Mouse (Mus musculus) limb, embryonic 11.5 days (tissue): ENCODE results near the gene Slc25a11. TPM values are rescaled to one million over a fixed set of nuclear protein-coding genes. Genes with fewer than 3 reads are reported as not detected.

Experiments used
- ATAC-seq: fragments of 200-750 bp; cut with Nextera tagmentation; 2 replicates; pipeline ENCODE4 v1.8.0; 2017; ENCODE audit warnings: low read depth; ENCODE audit not compliant: insufficient number of reproducible peaks, low FRiP score, low TSS enrichment
- DNase-seq: peaks from one replicate; pipeline ENCODE4 v3.0.0-alpha.2; 2015; ENCODE audit warnings: low spot score
- H3K27ac ChIP-seq: fragments of 300-500 bp; sonication (generic); replicated peaks from 2 replicates; pipeline ENCODE4 v1.5.1; 2014; ENCODE audit warnings: low read depth, mild to moderate bottlenecking, low read length
- H3K27me3 ChIP-seq: fragments of 300-500 bp; sonication (generic); 2 replicates; pipeline ENCODE4 v1.6.1; 2014; ENCODE audit warnings: mild to moderate bottlenecking, low read length, mixed read lengths; ENCODE audit not compliant: control insufficient read depth, insufficient read depth
- H3K36me3 ChIP-seq: fragments of 300-500 bp; sonication (generic); 2 replicates; pipeline ENCODE4 v1.6.1; 2014; ENCODE audit warnings: mild to moderate bottlenecking, low read length, moderate library complexity, mixed read lengths; ENCODE audit not compliant: control insufficient read depth, insufficient read depth
- H3K4me1 ChIP-seq: fragments of 300-500 bp; sonication (generic); 2 replicates; pipeline ENCODE4 v1.6.1; 2014; ENCODE audit warnings: low read length, mixed read lengths; ENCODE audit not compliant: control insufficient read depth, insufficient read depth
- H3K4me2 ChIP-seq: fragments of 300-500 bp; sonication (generic); 2 replicates; pipeline ENCODE4 v1.6.1; 2014; ENCODE audit warnings: low read depth, mild to moderate bottlenecking, moderate library complexity; ENCODE audit not compliant: severe bottlenecking
- H3K4me3 ChIP-seq: fragments of 300-500 bp; sonication (generic); 2 replicates; pipeline ENCODE4 v1.5.1; 2014; ENCODE audit warnings: low read depth, low read length
- H3K9ac ChIP-seq: fragments of 300-500 bp; sonication (generic); 2 replicates; pipeline ENCODE4 v1.6.1; 2014; ENCODE audit warnings: mild to moderate bottlenecking, low read length
- H3K9me3 ChIP-seq: fragments of 300-500 bp; sonication (generic); 2 replicates; pipeline ENCODE4 v1.6.1; 2016; ENCODE audit warnings: low read length; ENCODE audit not compliant: control insufficient read depth
- WGBS: fragments of 180-500 bp; shearing (Covaris S2); extraction: QIAGEN DNeasy Blood & Tissue Kit; methylation state at CpG from one replicate; pipeline ENCODE4 v1.1.7; 2014; 5-methylcytosine and 5-hydroxymethylcytosine counted together
- polyA plus RNA-seq: library from polyadenylated mRNA; unstranded; fragments of >200 nt; fragmentation: Nextera tagmentation; extraction: Ambion mirVana; gene quantifications from 2 replicates; pipeline ENCODE4 v1.2.1, GENCODE M21; 2014

Gene Slc25a11
- polyA plus RNA-seq, 1 experiment from 2014 or later, result 148 TPM

- WGBS, result 20% methylated on average over 11 of the region's 11 CpGs
- H3K9me3 ChIP-seq, result no peaks in the 10 kb centered on the region
- no peak overlapping the region; the same call in 1 of the 2 replicates for H3K4me2 ChIP-seq
- peaks cover 3% of the 10 kb centered on the region for H3K36me3 ChIP-seq
- ATAC-seq (0 out of 2 replicates have a peak, but pooled peaks have one; percentile 39), DNase-seq (peak; percentile 43)
- no peak overlapping the region for H3K4me3 ChIP-seq
- no peak overlapping the region for H3K9ac ChIP-seq
- no peak overlapping the region for H3K27ac ChIP-seq
- peaks cover 7% of the 10 kb centered on the region; the same call in 1 of the 2 replicates for H3K4me1 ChIP-seq
- H3K27me3 ChIP-seq, result no peaks in the 10 kb centered on the region
These were observed 34.8 kb upstream of the Slc25a11 start for GRCm38 (mm10) chr11:70681897-70682581.

GRCm38 (mm10) chr11:70681170-70681569 lies 33.9 kb upstream of the Slc25a11 start:
- Histone ChIP-seq H3K4me2 (no peak overlapping the region), H3K36me3 (peaks cover 3% of the 10 kb centered on the region), H3K27me3 (no peaks in the 10 kb centered on the region), H3K9ac (no peak overlapping the region), H3K27ac (no peak overlapping the region), H3K9me3 (no peaks in the 10 kb centered on the region), H3K4me3 (no peak overlapping the region), H3K4me1 (peaks cover 6% of the 10 kb centered on the region; the same call in 1 of the 2 replicates)
- ATAC-seq (no peak), DNase-seq (no peak)
- 60% methylated on average over 12 of the region's 12 CpGs for WGBS

GRCm38 (mm10) chr11:70679894-70680293 lies 32.6 kb upstream of the Slc25a11 start:
- H3K4me1 ChIP-seq, result peaks cover 6% of the 10 kb centered on the region; the same call in 1 of the 2 replicates
- DNase-seq (no peak), ATAC-seq (no peak)
- no peak overlapping the region for H3K9ac ChIP-seq
- peaks cover 3% of the 10 kb centered on the region for H3K36me3 ChIP-seq
- H3K9me3 ChIP-seq, result no peaks in the 10 kb centered on the region
- no peak overlapping the region for H3K4me2 ChIP-seq
- H3K4me3 ChIP-seq, result no peak overlapping the region
- no peaks in the 10 kb centered on the region for H3K27me3 ChIP-seq
- 89% methylated on average over 8 of the region's 8 CpGs for WGBS
- no peak overlapping the region for H3K27ac ChIP-seq

GRCm38 (mm10) chr11:70679361-70679760 lies 32.1 kb upstream of the Slc25a11 start:
- ATAC-seq, result no peak

GRCm38 (mm10) chr11:70678576-70678975 lies 31.3 kb upstream of the Slc25a11 start:
- 58% methylated on average over 2 of the region's 2 CpGs for WGBS
- Histone ChIP-seq H3K27me3 (no peaks in the 10 kb centered on the region), H3K36me3 (no peaks in the 10 kb centered on the region; the same call in none of the 2 replicates), H3K27ac (no peak overlapping the region), H3K9me3 (no peaks in the 10 kb centered on the region), H3K4me1 (peaks cover 6% of the 10 kb centered on the region; the same call in 1 of the 2 replicates), H3K9ac (no peak overlapping the region), H3K4me2 (no peak overlapping the region), H3K4me3 (no peak overlapping the region)
- no peak for ATAC-seq
- no peak for DNase-seq

More at GRCm38 (mm10) chr11:70679361-70679760, 32.1 kb upstream of the Slc25a11 start:
- Histone ChIP-seq H3K36me3 (peaks cover 3% of the 10 kb centered on the region), H3K27me3 (no peaks in the 10 kb centered on the region), H3K9me3 (no peaks in the 10 kb centered on the region), H3K9ac (no peak overlapping the region), H3K4me3 (no peak overlapping the region), H3K27ac (no peak overlapping the region), H3K4me1 (peaks cover 6% of the 10 kb centered on the region; the same call in 1 of the 2 replicates), H3K4me2 (no peak overlapping the region)
- no peak for DNase-seq
- 95% methylated on average over 8 of the region's 8 CpGs for WGBS

- H3K36me3 ChIP-seq, result no peaks in the 10 kb centered on the region; the same call in none of the 2 replicates
- 78% methylated on average over 9 of the region's 9 CpGs for WGBS
- 0 out of 2 replicates have a peak overlapping the region, but pooled peaks have one; percentile 12 for H3K9ac ChIP-seq
- H3K4me3 ChIP-seq, result no peak overlapping the region
- H3K4me2 ChIP-seq, result no peak overlapping the region
- no peaks in the 10 kb centered on the region for H3K9me3 ChIP-seq
- peaks cover 6% of the 10 kb centered on the region; the same call in 1 of the 2 replicates for H3K4me1 ChIP-seq
- H3K27me3 ChIP-seq, result no peaks in the 10 kb centered on the region
- no peak for DNase-seq
- no peak for ATAC-seq
- no peak overlapping the region for H3K27ac ChIP-seq
These were observed 30.8 kb upstream of the Slc25a11 start for GRCm38 (mm10) chr11:70678092-70678491.

- whole genome bisulfite sequencing, result 70% methylated on average over 11 of the region's 11 CpGs
- H3K4me2 ChIP-seq, result no peak overlapping the region
- H3K27me3 ChIP-seq, result no peaks in the 10 kb centered on the region
- DNase-seq (no peak), ATAC-seq (no peak)
- no peak overlapping the region for H3K9ac ChIP-seq
- H3K4me3 ChIP-seq, result no peak overlapping the region
- H3K36me3 ChIP-seq, result no peaks in the 10 kb centered on the region; the same call in none of the 2 replicates
- peaks cover 6% of the 10 kb centered on the region for H3K4me1 ChIP-seq
- no peaks in the 10 kb centered on the region for H3K9me3 ChIP-seq
- H3K27ac ChIP-seq, result no peak overlapping the region
These were observed 27.2 kb upstream of the Slc25a11 start for GRCm38 (mm10) chr11:70674501-70674900.

- Histone ChIP-seq H3K36me3 (no peaks in the 10 kb centered on the region; the same call in none of the 2 replicates), H3K4me1 (peaks cover 6% of the 10 kb centered on the region), H3K9me3 (no peaks in the 10 kb centered on the region), H3K4me2 (no peak overlapping the region), H3K9ac (no peak overlapping the region), H3K4me3 (no peak overlapping the region), H3K27me3 (no peaks in the 10 kb centered on the region), H3K27ac (no peak overlapping the region)
- DNase-seq (no peak), ATAC-seq (no peak)
- 78% methylated on average over 6 of the region's 6 CpGs for WGBS
These were observed 26.7 kb upstream of the Slc25a11 start for GRCm38 (mm10) chr11:70674014-70674413.
